Mouse (Mus musculus): ENCODE data around the gene Bpifa6. TPM values are rescaled to one million over a fixed set of nuclear protein-coding genes. Genes with fewer than 3 reads are reported as not detected.

The Bpifa6 gene
- polyA plus RNA-seq, 2 experiments from 2014 or later = not detected

DNA sequence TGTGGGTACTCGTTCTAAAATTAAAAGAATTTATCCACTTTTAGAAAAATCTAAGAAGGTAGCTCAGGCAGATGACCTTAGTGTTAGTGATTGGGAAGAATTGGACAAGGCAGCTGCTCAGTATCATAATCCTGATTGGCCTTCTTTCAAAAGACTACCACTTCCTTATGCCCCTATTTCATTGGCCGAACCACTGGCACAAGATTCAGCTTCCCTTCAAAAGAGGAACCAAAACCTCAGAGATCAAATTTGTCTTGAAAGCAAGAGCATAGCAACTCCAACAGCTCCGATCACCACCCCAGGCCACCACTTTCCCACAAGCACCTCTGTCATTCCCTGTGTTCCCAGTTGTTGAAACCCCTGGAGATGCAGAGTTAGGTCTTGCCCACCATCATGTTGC, 70.0 kb downstream of the Bpifa6 start:
- no peak for ATAC-seq

Other genes with a start within 250 kb of the Bpifa6 start
- gene Mapre1, start 233.7 kb upstream of the Bpifa6 start, polyA plus RNA-seq (2017; shearing (Covaris generic)) = 100 to 1,000 TPM; 272 to 275 TPM
- gene Efcab8, start 195.0 kb upstream of the Bpifa6 start, polyA plus RNA-seq (2017; shearing (Covaris generic)) = under 1 TPM; 0.34 to 0.82 TPM
- gene Sun5, start 103.9 kb upstream of the Bpifa6 start, polyA plus RNA-seq (2017; shearing (Covaris generic)) = not detected
- not detected for gene Bpifb2, start 99.9 kb upstream of the Bpifa6 start, polyA plus RNA-seq (2017; shearing (Covaris generic))
- gene Bpifb6, start 74.6 kb upstream of the Bpifa6 start, polyA plus RNA-seq (2017; shearing (Covaris generic)) = not detected
- gene Bpifb3, start 56.7 kb upstream of the Bpifa6 start, polyA plus RNA-seq (2017; shearing (Covaris generic)) = not detected
- not detected for gene Bpifb4, start 36.7 kb upstream of the Bpifa6 start, polyA plus RNA-seq (2017; shearing (Covaris generic))
- gene Bpifa2, start 33.3 kb downstream of the Bpifa6 start, polyA plus RNA-seq (2017; shearing (Covaris generic)) = under 1 TPM in 1 of 2 experiments, not detected in 1; 0.83 TPM
- not detected for gene Bpifa3, start 155.4 kb downstream of the Bpifa6 start, polyA plus RNA-seq (2017; shearing (Covaris generic))
- gene Bpifa1, start 167.9 kb downstream of the Bpifa6 start, polyA plus RNA-seq (2017; shearing (Covaris generic)) = not detected
- not detected for gene Bpifa5, start 187.7 kb downstream of the Bpifa6 start, polyA plus RNA-seq (2017; shearing (Covaris generic))
- gene Bpifb1, start 215.9 kb downstream of the Bpifa6 start, polyA plus RNA-seq (2017; shearing (Covaris generic)) = not detected
- not detected for gene Bpifb5, start 248.8 kb downstream of the Bpifa6 start, polyA plus RNA-seq (2017; shearing (Covaris generic))

All from activated CD4-positive, CD25-positive, alpha-beta regulatory T cell, adult 4 months (primary cell).